Comparison of ENCODE assay signal across 21 mouse cellular contexts in genomic region chr2:65934099-65934498, GRCm38 (mm10).
DNase-seq lines count a peak whose midpoint lies in the region; ATAC-seq lines count a peak whose summit lies in the region.
"Had no signal": no experiment of that assay in that cellular context is flagged by ENCODE, and none has a peak within 500 bp of the region (broad histone marks: within the 10 kb centered on the region; RNA-seq: fewer than 3 reads in every experiment).

No protein-coding gene starts in this region.

- DNase-seq in midbrain, embryonic 10.5 days (ENCODE audit: low spot score) = no peak
- no peak for DNase-seq in ovary, postnatal 14 days (ENCODE audit: low spot score)
- DNase-seq in spleen, postnatal 36 days (ENCODE audit: low spot score in 2 of 2) = no peak
- DNase-seq: adrenal gland, postnatal 25 days; cerebellum, adult 2 months; gastrocnemius, postnatal 10 days; heart, adult 2 months; kidney, adult 18-20 months; kidney, postnatal 14 days; layer of hippocampus, adult 9-11 months; thymus, adult 18-20 months had no signal

- 0 out of 2 replicates have a peak overlapping the region, but pooled peaks have one; percentile 8 for H3K27ac ChIP-seq in forebrain, embryonic 15.5 days (replicated peaks)
- H3K27ac ChIP-seq in forebrain, embryonic 16.5 days (ENCODE audit: low read length) = no peak overlapping the region
- 0 out of 2 replicates have a peak overlapping the region, but pooled peaks have one; percentile 23 for H3K27ac ChIP-seq in hindbrain, embryonic 13.5 days
- peak overlapping the region; percentile 69; the same call in 1 of the 2 replicates for H3K27ac ChIP-seq in midbrain, embryonic 10.5 days (replicated peaks)
- H3K27ac ChIP-seq in neural tube, embryonic 12.5 days = no peak overlapping the region
- H3K27ac ChIP-seq: heart, adult 2 months; heart, embryonic 15.5 days; limb, embryonic 13.5 days; liver, embryonic 14.5 days had no signal

- H3K4me3 ChIP-seq in forebrain, embryonic 15.5 days = no peak overlapping the region
- no peak overlapping the region for H3K4me3 ChIP-seq in forebrain, embryonic 16.5 days (replicated peaks; ENCODE audit: low read length)
- peak overlapping the region; percentile 10 for H3K4me3 ChIP-seq in hindbrain, embryonic 13.5 days
- H3K4me3 ChIP-seq in midbrain, embryonic 10.5 days = peak overlapping the region; percentile 63; the same call in 1 of the 2 replicates
- H3K4me3 ChIP-seq in neural tube, embryonic 12.5 days = no peak overlapping the region
- H3K4me3 ChIP-seq: heart, adult 2 months; heart, embryonic 15.5 days; limb, embryonic 13.5 days had no signal

- no peaks in the 10 kb centered on the region for H3K9me3 ChIP-seq in forebrain, embryonic 15.5 days
- H3K9me3 ChIP-seq in forebrain, embryonic 16.5 days (ENCODE audit: control insufficient read depth, low read length) = no peaks in the 10 kb centered on the region
- no peaks in the 10 kb centered on the region for H3K9me3 ChIP-seq in hindbrain, embryonic 13.5 days
- H3K9me3 ChIP-seq in midbrain, embryonic 10.5 days (replicated peaks) = no peaks in the 10 kb centered on the region
- no peaks in the 10 kb centered on the region for H3K9me3 ChIP-seq in neural tube, embryonic 12.5 days
- H3K9me3 ChIP-seq: heart, embryonic 15.5 days; limb, embryonic 13.5 days had no signal

- no peak for ATAC-seq in forebrain, embryonic 15.5 days (replicated peaks)
- ATAC-seq in forebrain, embryonic 16.5 days = no peak
- ATAC-seq in hindbrain, embryonic 13.5 days (ENCODE audit: low FRiP score) = no peak
- ATAC-seq in neural tube, embryonic 12.5 days (ENCODE audit: low FRiP score, low read depth) = no peak
- ATAC-seq: activated CD4-positive, CD25-positive, alpha-beta regulatory T cell, adult 4 months; lung, postnatal 0 days; Patski had no signal

- H3K4me1 ChIP-seq in forebrain, embryonic 15.5 days = peaks cover 30% of the 10 kb centered on the region
- peaks cover 10% of the 10 kb centered on the region; the same call in 1 of the 2 replicates for H3K4me1 ChIP-seq in forebrain, embryonic 16.5 days (replicated peaks; ENCODE audit: control insufficient read depth, insufficient read depth, low read length)
- peaks cover 35% of the 10 kb centered on the region for H3K4me1 ChIP-seq in hindbrain, embryonic 13.5 days (replicated peaks)
- peaks cover 58% of the 10 kb centered on the region for H3K4me1 ChIP-seq in midbrain, embryonic 10.5 days
- peaks cover 22% of the 10 kb centered on the region for H3K4me1 ChIP-seq in neural tube, embryonic 12.5 days

- no peaks in the 10 kb centered on the region for H3K36me3 ChIP-seq in forebrain, embryonic 15.5 days
- no peaks in the 10 kb centered on the region for H3K36me3 ChIP-seq in forebrain, embryonic 16.5 days (ENCODE audit: control insufficient read depth, insufficient read depth)
- H3K36me3 ChIP-seq in hindbrain, embryonic 13.5 days = no peaks in the 10 kb centered on the region
- H3K36me3 ChIP-seq in midbrain, embryonic 10.5 days = no peaks in the 10 kb centered on the region
- no peaks in the 10 kb centered on the region for H3K36me3 ChIP-seq in neural tube, embryonic 12.5 days
- H3K36me3 ChIP-seq: heart, embryonic 15.5 days; limb, embryonic 13.5 days had no signal

- peak overlapping the region; percentile 9; the same call in 1 of the 2 replicates for H3K4me2 ChIP-seq in forebrain, embryonic 15.5 days (replicated peaks)
- H3K4me2 ChIP-seq in forebrain, embryonic 16.5 days (ENCODE audit: low read length) = no peak overlapping the region
- H3K4me2 ChIP-seq in hindbrain, embryonic 13.5 days = peak overlapping the region; percentile 48
- H3K4me2 ChIP-seq in neural tube, embryonic 12.5 days (replicated peaks) = peak overlapping the region; percentile 38
- H3K4me2 ChIP-seq: heart, embryonic 15.5 days; limb, embryonic 13.5 days had no signal

- no peak overlapping the region for H3K9ac ChIP-seq in forebrain, embryonic 15.5 days (replicated peaks)
- no peak overlapping the region for H3K9ac ChIP-seq in forebrain, embryonic 16.5 days (replicated peaks; ENCODE audit: low read depth, low read length)
- H3K9ac ChIP-seq in hindbrain, embryonic 13.5 days = no peak overlapping the region
- H3K9ac ChIP-seq in neural tube, embryonic 12.5 days = no peak overlapping the region
- H3K9ac ChIP-seq: heart, embryonic 15.5 days; limb, embryonic 13.5 days; liver, embryonic 14.5 days had no signal

- 32% methylated on average over 2 of the region's 2 CpGs for WGBS in forebrain, embryonic 15.5 days
- 37% methylated on average over 2 of the region's 2 CpGs for WGBS in forebrain, embryonic 16.5 days
- WGBS in hindbrain, embryonic 13.5 days = 24% methylated on average over 2 of the region's 2 CpGs
- WGBS in midbrain, embryonic 10.5 days = 53% methylated on average over 2 of the region's 2 CpGs
- WGBS in neural tube, embryonic 12.5 days = 18% methylated on average over 2 of the region's 2 CpGs

- H3K27me3 ChIP-seq in forebrain, embryonic 15.5 days = no peaks in the 10 kb centered on the region
- no peaks in the 10 kb centered on the region for H3K27me3 ChIP-seq in forebrain, embryonic 16.5 days (replicated peaks; ENCODE audit: control insufficient read depth, insufficient read depth, low read length)
- no peaks in the 10 kb centered on the region for H3K27me3 ChIP-seq in hindbrain, embryonic 13.5 days
- no peaks in the 10 kb centered on the region for H3K27me3 ChIP-seq in midbrain, embryonic 10.5 days (ENCODE audit: low read depth, poor library complexity, severe bottlenecking)
- H3K27me3 ChIP-seq in neural tube, embryonic 12.5 days (replicated peaks) = no peaks in the 10 kb centered on the region
- H3K27me3 ChIP-seq: heart, embryonic 15.5 days; limb, embryonic 13.5 days; Patski had no signal

Comparison
In these comparisons a context has a peak if more than half of its experiments do, and no peak if none do; other contexts are left out.
1. H3K27ac ChIP-seq: peak in forebrain, embryonic 15.5 days (single experiment), hindbrain, embryonic 13.5 days (single experiment) and midbrain, embryonic 10.5 days (single experiment); none in forebrain, embryonic 16.5 days (single experiment) and neural tube, embryonic 12.5 days (single experiment).
2. H3K4me3 ChIP-seq: peak in hindbrain, embryonic 13.5 days (single experiment) and midbrain, embryonic 10.5 days (single experiment); none in forebrain, embryonic 15.5 days (single experiment), forebrain, embryonic 16.5 days (single experiment) and neural tube, embryonic 12.5 days (single experiment).